Mouse (Mus musculus) neural tube, embryonic 11.5 days (tissue): ENCODE results near the gene Efr3b. TPM values are rescaled to one million over a fixed set of nuclear protein-coding genes. Genes with fewer than 3 reads are reported as not detected.

Source experiments
- ATAC-seq: fragments of 200-750 bp; cut with Nextera tagmentation; 2 replicates; pipeline ENCODE4 v1.8.0; 2017; ENCODE audit warnings: moderate number of reproducible peaks, mild to moderate bottlenecking, moderate TSS enrichment, moderate library complexity; ENCODE audit not compliant: insufficient read depth, low FRiP score, low TSS enrichment
- DNase-seq: peaks from one replicate; pipeline ENCODE4 v3.0.0-alpha.2; 2015; ENCODE audit warnings: low spot score
- H3K27ac ChIP-seq: fragments of 300-500 bp; sonication (generic); 2 replicates; pipeline ENCODE4 v1.5.1; 2014; ENCODE audit warnings: low read depth, mild to moderate bottlenecking, low read length
- H3K27me3 ChIP-seq: fragments of 300-500 bp; sonication (generic); 2 replicates; pipeline ENCODE4 v1.6.1; 2014; ENCODE audit warnings: mild to moderate bottlenecking, low read length, mixed read lengths; ENCODE audit not compliant: control insufficient read depth, insufficient read depth
- H3K36me3 ChIP-seq: fragments of 300-500 bp; sonication (generic); 2 replicates; pipeline ENCODE4 v1.6.1; 2014; ENCODE audit warnings: mild to moderate bottlenecking, low read length, moderate library complexity, mixed read lengths; ENCODE audit not compliant: control insufficient read depth, insufficient read depth
- H3K4me1 ChIP-seq: fragments of 300-500 bp; sonication (generic); 2 replicates; pipeline ENCODE4 v1.6.1; 2014; ENCODE audit warnings: low read length, mixed read lengths; ENCODE audit not compliant: control insufficient read depth, insufficient read depth
- H3K4me2 ChIP-seq: fragments of 300-500 bp; sonication (generic); 2 replicates; pipeline ENCODE4 v1.6.1; 2014; ENCODE audit warnings: low read depth, mild to moderate bottlenecking, moderate library complexity
- H3K4me3 ChIP-seq: fragments of 300-500 bp; sonication (generic); 2 replicates; pipeline ENCODE4 v1.5.1; 2014; ENCODE audit warnings: low read depth, low read length
- H3K9ac ChIP-seq: fragments of 300-500 bp; sonication (generic); 2 replicates; pipeline ENCODE4 v1.6.1; 2014; ENCODE audit warnings: mild to moderate bottlenecking, low read length
- H3K9me3 ChIP-seq: fragments of 300-500 bp; sonication (generic); 2 replicates; pipeline ENCODE4 v1.6.1; 2016; ENCODE audit warnings: low read length; ENCODE audit not compliant: control insufficient read depth
- WGBS: fragments of 180-500 bp; shearing (Covaris S2); extraction: QIAGEN DNeasy Blood & Tissue Kit; methylation state at CpG from one replicate; pipeline ENCODE4 v1.1.7; 2014; 5-methylcytosine and 5-hydroxymethylcytosine counted together
- polyA plus RNA-seq: library from polyadenylated mRNA; unstranded; fragments of >200 nt; fragmentation: Nextera tagmentation; extraction: Ambion mirVana; gene quantifications from 2 replicates; pipeline ENCODE4 v1.2.1, GENCODE M21; 2014

Gene Efr3b
- polyA plus RNA-seq, 1 experiment from 2014 or later = 17.5 TPM

- Histone ChIP-seq H3K36me3 (no peaks in the 10 kb centered on the region), H3K4me1 (no peaks in the 10 kb centered on the region; the same call in 1 of the 2 replicates), H3K27ac (no peak overlapping the region), H3K27me3 (no peaks in the 10 kb centered on the region), H3K4me2 (no peak overlapping the region), H3K9me3 (no peaks in the 10 kb centered on the region), H3K9ac (no peak overlapping the region), H3K4me3 (no peak overlapping the region)
- 94% methylated on average over 14 of the region's 14 CpGs for WGBS
- no peak for ATAC-seq
- DNase-seq = no peak
Observed at GRCm38 (mm10) chr12:4023501-4023900, 15.2 kb downstream of the Efr3b start.

GRCm38 (mm10) chr12:4022845-4023244 is 15.9 kb downstream of the Efr3b start:
- Histone ChIP-seq H3K27ac (no peak overlapping the region), H3K36me3 (no peaks in the 10 kb centered on the region), H3K9me3 (no peaks in the 10 kb centered on the region), H3K27me3 (no peaks in the 10 kb centered on the region), H3K4me1 (no peaks in the 10 kb centered on the region; the same call in 1 of the 2 replicates), H3K9ac (no peak overlapping the region), H3K4me2 (no peak overlapping the region), H3K4me3 (no peak overlapping the region)
- 86% methylated on average over 7 of the region's 7 CpGs for WGBS
- no peak for DNase-seq
- no peak for ATAC-seq

GRCm38 (mm10) chr12:4020505-4020904 is 18.2 kb downstream of the Efr3b start:
- 51% methylated on average over 8 of the region's 8 CpGs for WGBS
- H3K4me3 ChIP-seq = no peak overlapping the region
- no peaks in the 10 kb centered on the region; the same call in 1 of the 2 replicates for H3K4me1 ChIP-seq
- H3K9ac ChIP-seq = no peak overlapping the region
- H3K4me2 ChIP-seq = no peak overlapping the region
- no peak overlapping the region for H3K27ac ChIP-seq
- no peaks in the 10 kb centered on the region for H3K36me3 ChIP-seq
- H3K9me3 ChIP-seq = no peaks in the 10 kb centered on the region
- no peak for ATAC-seq
- no peak for DNase-seq
- H3K27me3 ChIP-seq = no peaks in the 10 kb centered on the region

- no peaks in the 10 kb centered on the region; the same call in 1 of the 2 replicates for H3K4me1 ChIP-seq
Observed at GRCm38 (mm10) chr12:4016321-4016720, 22.4 kb downstream of the Efr3b start.

GRCm38 (mm10) chr12:4015741-4016140 is 23.0 kb downstream of the Efr3b start:
- H3K9me3 ChIP-seq = no peaks in the 10 kb centered on the region
- ATAC-seq (no peak), DNase-seq (no peak)
- H3K4me1 ChIP-seq = no peaks in the 10 kb centered on the region; the same call in 1 of the 2 replicates
- no peak overlapping the region for H3K27ac ChIP-seq
- no peaks in the 10 kb centered on the region for H3K27me3 ChIP-seq
- no peak overlapping the region for H3K9ac ChIP-seq
- no peaks in the 10 kb centered on the region for H3K36me3 ChIP-seq
- no peak overlapping the region for H3K4me2 ChIP-seq
- H3K4me3 ChIP-seq = no peak overlapping the region
- 76% methylated on average over 4 of the region's 4 CpGs for WGBS

More at GRCm38 (mm10) chr12:4016321-4016720, 22.4 kb downstream of the Efr3b start:
- H3K4me3 ChIP-seq = no peak overlapping the region
- H3K36me3 ChIP-seq = no peaks in the 10 kb centered on the region
- no peak for ATAC-seq
- no peak overlapping the region for H3K4me2 ChIP-seq
- DNase-seq = no peak
- WGBS = 45% methylated on average over 7 of the region's 7 CpGs
- H3K27ac ChIP-seq = no peak overlapping the region
- H3K9me3 ChIP-seq = no peaks in the 10 kb centered on the region
- no peaks in the 10 kb centered on the region for H3K27me3 ChIP-seq
- no peak overlapping the region for H3K9ac ChIP-seq

- no peak overlapping the region for H3K4me3 ChIP-seq
- H3K4me1 ChIP-seq = no peaks in the 10 kb centered on the region
- ATAC-seq (no peak), DNase-seq (no peak)
- 78% methylated on average over 7 of the region's 7 CpGs for WGBS
- no peaks in the 10 kb centered on the region for H3K36me3 ChIP-seq
- no peaks in the 10 kb centered on the region for H3K9me3 ChIP-seq
- no peak overlapping the region for H3K27ac ChIP-seq
- no peak overlapping the region for H3K4me2 ChIP-seq
- no peak overlapping the region for H3K9ac ChIP-seq
- H3K27me3 ChIP-seq = no peaks in the 10 kb centered on the region
Observed at GRCm38 (mm10) chr12:4015255-4015654, 23.5 kb downstream of the Efr3b start.

GRCm38 (mm10) chr12:4011715-4012114 is 27.0 kb downstream of the Efr3b start:
- no peak for ATAC-seq
- Histone ChIP-seq H3K9me3 (no peaks in the 10 kb centered on the region), H3K36me3 (no peaks in the 10 kb centered on the region), H3K27me3 (no peaks in the 10 kb centered on the region), H3K27ac (no peak overlapping the region), H3K9ac (no peak overlapping the region), H3K4me3 (no peak overlapping the region), H3K4me2 (no peak overlapping the region), H3K4me1 (0 out of 2 replicates have a peak, but pooled peaks cover 4% of the 10 kb centered on the region)
- 92% methylated on average over 5 of the region's 5 CpGs for WGBS
- no peak for DNase-seq

GRCm38 (mm10) chr12:4011301-4011700 is 27.4 kb downstream of the Efr3b start:
- no peak overlapping the region for H3K27ac ChIP-seq
- DNase-seq = no peak
- no peak for ATAC-seq

GRCm38 (mm10) chr12:4008731-4009130 is 30.0 kb downstream of the Efr3b start:
- H3K4me3 ChIP-seq = no peak overlapping the region
- H3K4me2 ChIP-seq = no peak overlapping the region; the same call in 1 of the 2 replicates
- H3K27ac ChIP-seq = no peak overlapping the region
- H3K9me3 ChIP-seq = no peaks in the 10 kb centered on the region
- H3K9ac ChIP-seq = no peak overlapping the region
- H3K27me3 ChIP-seq = no peaks in the 10 kb centered on the region
- no peak; the same call in 1 of the 2 replicates for ATAC-seq
- no peak for DNase-seq
- no peaks in the 10 kb centered on the region for H3K36me3 ChIP-seq
- 0 out of 2 replicates have a peak, but pooled peaks cover 4% of the 10 kb centered on the region for H3K4me1 ChIP-seq
- WGBS = 53% methylated on average over 12 of the region's 12 CpGs

More at GRCm38 (mm10) chr12:4011301-4011700, 27.4 kb downstream of the Efr3b start:
- no peaks in the 10 kb centered on the region for H3K27me3 ChIP-seq
- H3K9ac ChIP-seq = no peak overlapping the region
- H3K4me2 ChIP-seq = no peak overlapping the region
- H3K4me3 ChIP-seq = no peak overlapping the region
- no peaks in the 10 kb centered on the region for H3K9me3 ChIP-seq
- 89% methylated on average over 4 of the region's 4 CpGs for WGBS
- H3K36me3 ChIP-seq = no peaks in the 10 kb centered on the region
- H3K4me1 ChIP-seq = 0 out of 2 replicates have a peak, but pooled peaks cover 4% of the 10 kb centered on the region
